Mouse (Mus musculus): ENCODE measurements around the gene Spaca4. TPM values are rescaled to one million over a fixed set of nuclear protein-coding genes. Genes with fewer than 3 reads are reported as not detected.

Gene Spaca4
- polyA plus RNA-seq, 1 experiment from 2014 or later: not detected

GRCm38 (mm10) chr7:45704730-45705442 is 20.7 kb downstream of the Spaca4 start, which contains the start of gene Dbp:
TSS of gene Dbp (plus strand) at chr7:45705088.
- Histone ChIP-seq H3K4me3 (replicated peaks; ENCODE audit: low read length) (peak within 1 kb of the TSS; percentile 55), H3K36me3 (ENCODE audit: control insufficient read depth, insufficient read depth) (no peaks in the 10 kb centered on the region)
- WGBS: 0% methylated on average over 36 of the region's 36 CpGs

DNA sequence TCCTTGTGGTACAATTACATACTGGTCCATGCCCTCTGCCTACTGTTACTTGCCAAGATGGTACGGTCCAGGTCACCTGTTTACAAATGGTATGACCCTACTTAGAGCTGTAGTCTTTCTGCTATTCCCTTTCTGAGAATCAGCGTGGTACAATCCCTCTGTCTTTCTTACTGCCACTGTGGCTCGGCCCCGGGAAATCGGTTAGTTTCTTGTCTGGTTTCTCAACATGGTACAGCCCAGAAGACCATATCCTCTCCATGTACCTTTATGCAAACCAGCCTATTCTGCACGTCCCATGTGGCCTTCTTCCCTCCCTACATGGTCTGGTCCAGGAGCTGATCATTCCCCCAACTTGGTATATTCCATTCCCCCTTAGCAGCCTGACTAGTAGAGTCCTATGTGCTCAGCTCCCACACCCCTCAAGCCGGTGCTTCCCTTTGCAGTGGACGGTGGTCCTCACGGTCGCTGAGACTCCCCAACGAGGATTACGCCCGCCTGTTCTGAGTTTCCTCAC is 21.5 kb downstream of the Spaca4 start:
- peaks cover 74% of the 10 kb centered on the region for H3K4me1 ChIP-seq (replicated peaks; ENCODE audit: control insufficient read depth, insufficient read depth, low read length)
- under 1% methylated on average over 13 of the region's 13 CpGs for WGBS
- H3K9me3 ChIP-seq (ENCODE audit: control insufficient read depth, low read length): no peaks in the 10 kb centered on the region
- H3K9ac ChIP-seq (replicated peaks; ENCODE audit: low read depth, low read length): peak overlapping the region; percentile 47
- H3K27me3 ChIP-seq (replicated peaks; ENCODE audit: control insufficient read depth, insufficient read depth, low read length): peaks cover 8% of the 10 kb centered on the region
- peak overlapping the region; percentile 55 for H3K4me3 ChIP-seq (replicated peaks; ENCODE audit: low read length)
- ATAC-seq: peak; percentile 39
- H3K27ac ChIP-seq (ENCODE audit: low read length): peak overlapping the region; percentile 74
- peak overlapping the region; percentile 97 for H3K4me2 ChIP-seq (ENCODE audit: low read length)
- H3K36me3 ChIP-seq (ENCODE audit: control insufficient read depth, insufficient read depth): no peaks in the 10 kb centered on the region

More at GRCm38 (mm10) chr7:45704730-45705442, 20.7 kb downstream of the Spaca4 start, which contains the start of gene Dbp:
- peak; percentile 86 for ATAC-seq
- Histone ChIP-seq H3K9me3 (ENCODE audit: control insufficient read depth, low read length) (no peaks in the 10 kb centered on the region), H3K27ac (ENCODE audit: low read length) (peak within 1 kb of the TSS; percentile 74), H3K4me2 (ENCODE audit: low read length) (peak within 1 kb of the TSS; percentile 97), H3K27me3 (replicated peaks; ENCODE audit: control insufficient read depth, insufficient read depth, low read length) (peaks cover 4% of the 10 kb centered on the region; the same call in 1 of the 2 replicates), H3K9ac (replicated peaks; ENCODE audit: low read depth, low read length) (peak within 1 kb of the TSS; percentile 56), H3K4me1 (replicated peaks; ENCODE audit: control insufficient read depth, insufficient read depth, low read length) (peaks cover 75% of the 10 kb centered on the region)

- no peak for ATAC-seq
- peak overlapping the region; percentile 97 for H3K4me2 ChIP-seq (ENCODE audit: low read length)
- 33% methylated on average over 12 of the region's 12 CpGs for WGBS
Observed at GRCm38 (mm10) chr7:45703521-45704033, 22.0 kb downstream of the Spaca4 start.

DNA sequence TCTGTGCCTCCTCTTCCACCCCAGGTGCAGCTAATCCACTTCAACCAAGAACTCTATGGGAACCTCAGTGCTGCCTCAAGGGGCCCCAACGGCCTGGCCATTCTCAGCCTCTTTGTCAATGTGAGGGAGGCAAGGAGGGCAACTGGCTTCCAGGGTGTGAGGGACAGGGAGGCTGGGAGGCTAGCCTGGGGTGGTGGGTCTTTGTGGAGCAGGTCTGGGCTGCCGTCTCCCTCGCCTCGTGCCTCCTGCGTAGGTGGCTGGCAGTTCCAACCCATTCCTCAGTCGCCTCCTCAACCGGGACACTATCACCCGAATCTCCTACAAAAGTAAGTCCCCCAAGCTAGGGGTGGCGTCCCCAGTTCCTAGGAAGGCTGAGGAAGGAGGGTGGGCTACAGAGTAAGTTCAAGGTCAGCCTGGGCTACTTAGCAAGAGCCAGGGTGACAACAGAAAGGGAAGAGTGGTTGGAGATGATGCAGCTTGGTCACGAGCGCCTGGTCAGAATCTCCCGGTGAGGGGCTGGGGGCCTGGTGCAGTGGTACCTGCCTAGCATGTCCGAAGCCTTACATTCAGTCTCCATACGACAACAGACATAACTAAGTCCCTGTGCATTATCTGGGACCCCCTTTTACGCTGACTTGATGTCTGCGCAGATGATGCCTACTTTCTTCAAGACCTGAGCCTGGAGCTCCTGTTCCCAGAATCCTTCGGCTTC is 22.6 kb downstream of the Spaca4 start:
- 89% methylated on average over 17 of the region's 17 CpGs for WGBS
- H3K4me1 ChIP-seq (replicated peaks; ENCODE audit: control insufficient read depth, insufficient read depth, low read length): peaks cover 63% of the 10 kb centered on the region
- no peaks in the 10 kb centered on the region for H3K9me3 ChIP-seq (ENCODE audit: control insufficient read depth, low read length)
- peak overlapping the region; percentile 97 for H3K4me2 ChIP-seq (ENCODE audit: low read length)
- no peak overlapping the region for H3K27ac ChIP-seq (ENCODE audit: low read length)
- H3K27me3 ChIP-seq (replicated peaks; ENCODE audit: control insufficient read depth, insufficient read depth, low read length): peaks cover 15% of the 10 kb centered on the region
- H3K4me3 ChIP-seq (replicated peaks; ENCODE audit: low read length): no peak overlapping the region
- no peak overlapping the region; the same call in 1 of the 2 replicates for H3K9ac ChIP-seq (replicated peaks; ENCODE audit: low read depth, low read length)
- H3K36me3 ChIP-seq (ENCODE audit: control insufficient read depth, insufficient read depth): no peaks in the 10 kb centered on the region
- ATAC-seq: no peak

More at GRCm38 (mm10) chr7:45703521-45704033, 22.0 kb downstream of the Spaca4 start:
- H3K9ac ChIP-seq (replicated peaks; ENCODE audit: low read depth, low read length): peak overlapping the region; percentile 47
- H3K27ac ChIP-seq (ENCODE audit: low read length): peak overlapping the region; percentile 74
- peak overlapping the region; percentile 55 for H3K4me3 ChIP-seq (replicated peaks; ENCODE audit: low read length)
- peaks cover 69% of the 10 kb centered on the region for H3K4me1 ChIP-seq (replicated peaks; ENCODE audit: control insufficient read depth, insufficient read depth, low read length)
- peaks cover 11% of the 10 kb centered on the region for H3K27me3 ChIP-seq (replicated peaks; ENCODE audit: control insufficient read depth, insufficient read depth, low read length)
- H3K36me3 ChIP-seq (ENCODE audit: control insufficient read depth, insufficient read depth): no peaks in the 10 kb centered on the region
- H3K9me3 ChIP-seq (ENCODE audit: control insufficient read depth, low read length): no peaks in the 10 kb centered on the region

DNA sequence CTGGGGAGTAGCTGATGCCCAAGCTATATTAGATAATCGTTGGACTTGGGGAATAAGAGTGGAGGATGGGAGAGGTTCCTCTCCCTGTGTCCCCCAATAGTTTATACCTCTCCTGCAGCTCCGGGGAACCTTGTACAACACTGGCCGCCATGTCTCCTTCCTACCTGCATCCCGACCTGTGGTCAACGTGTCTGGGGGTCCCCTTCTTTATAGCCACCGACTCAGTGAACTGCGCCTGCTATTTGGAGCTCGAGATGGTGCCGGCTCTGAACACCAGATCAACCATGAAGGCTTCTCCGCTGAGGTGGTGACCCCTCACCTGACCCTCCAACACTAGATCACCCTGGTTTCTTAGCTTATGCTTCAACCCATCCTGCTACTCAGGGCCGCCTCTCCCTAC is 23.3 kb downstream of the Spaca4 start:
- Histone ChIP-seq H3K4me2 (ENCODE audit: low read length) (no peak overlapping the region), H3K4me1 (replicated peaks; ENCODE audit: control insufficient read depth, insufficient read depth, low read length) (peaks cover 56% of the 10 kb centered on the region), H3K36me3 (ENCODE audit: control insufficient read depth, insufficient read depth) (no peaks in the 10 kb centered on the region), H3K4me3 (replicated peaks; ENCODE audit: low read length) (no peak overlapping the region), H3K27me3 (replicated peaks; ENCODE audit: control insufficient read depth, insufficient read depth, low read length) (peaks cover 17% of the 10 kb centered on the region), H3K9me3 (ENCODE audit: control insufficient read depth, low read length) (no peaks in the 10 kb centered on the region), H3K9ac (replicated peaks; ENCODE audit: low read depth, low read length) (no peak overlapping the region), H3K27ac (ENCODE audit: low read length) (no peak overlapping the region)
- 95% methylated on average over 11 of the region's 11 CpGs for WGBS
- no peak for ATAC-seq

- Histone ChIP-seq H3K9ac (replicated peaks; ENCODE audit: low read depth, low read length) (no peak overlapping the region), H3K27me3 (replicated peaks; ENCODE audit: control insufficient read depth, insufficient read depth, low read length) (peaks cover 17% of the 10 kb centered on the region), H3K27ac (ENCODE audit: low read length) (no peak overlapping the region), H3K9me3 (ENCODE audit: control insufficient read depth, low read length) (no peaks in the 10 kb centered on the region), H3K4me3 (replicated peaks; ENCODE audit: low read length) (peak overlapping the region; percentile 55), H3K36me3 (ENCODE audit: control insufficient read depth, insufficient read depth) (no peaks in the 10 kb centered on the region), H3K4me1 (replicated peaks; ENCODE audit: control insufficient read depth, insufficient read depth, low read length) (peaks cover 49% of the 10 kb centered on the region), H3K4me2 (ENCODE audit: low read length) (peak overlapping the region; percentile 84)
- no peak for ATAC-seq
- WGBS: 85% methylated on average over 11 of the region's 11 CpGs
Observed at GRCm38 (mm10) chr7:45701607-45702006, 24.0 kb downstream of the Spaca4 start.

DNA sequence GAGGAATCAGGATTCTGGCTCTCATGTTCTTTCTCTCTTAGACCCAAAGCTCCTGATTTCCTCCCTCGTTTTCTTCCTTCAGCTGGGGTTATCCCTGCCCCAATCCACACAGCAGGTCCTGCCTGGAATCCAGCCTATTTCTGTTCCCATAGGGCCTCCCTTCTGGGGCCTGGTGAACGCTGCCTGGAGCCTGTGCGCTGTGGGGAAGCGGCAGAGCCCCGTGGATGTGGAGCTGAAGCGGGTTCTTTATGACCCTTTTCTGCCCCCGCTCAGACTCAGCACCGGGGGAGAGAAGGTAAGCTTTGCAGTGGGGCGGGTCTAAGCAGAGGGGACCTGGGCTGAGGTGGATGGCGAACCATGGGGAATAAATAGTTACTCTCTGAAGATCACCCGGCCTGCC is 24.5 kb downstream of the Spaca4 start:
- H3K27me3 ChIP-seq (replicated peaks; ENCODE audit: control insufficient read depth, insufficient read depth, low read length): peaks cover 17% of the 10 kb centered on the region
- no peak for ATAC-seq
- peak overlapping the region; percentile 29 for H3K27ac ChIP-seq (ENCODE audit: low read length)
- H3K36me3 ChIP-seq (ENCODE audit: control insufficient read depth, insufficient read depth): no peaks in the 10 kb centered on the region
- WGBS: 29% methylated on average over 11 of the region's 11 CpGs
- H3K4me2 ChIP-seq (ENCODE audit: low read length): peak overlapping the region; percentile 84
- H3K9me3 ChIP-seq (ENCODE audit: control insufficient read depth, low read length): no peaks in the 10 kb centered on the region
- H3K9ac ChIP-seq (replicated peaks; ENCODE audit: low read depth, low read length): peak overlapping the region; percentile 74
- H3K4me1 ChIP-seq (replicated peaks; ENCODE audit: control insufficient read depth, insufficient read depth, low read length): peaks cover 44% of the 10 kb centered on the region
- H3K4me3 ChIP-seq (replicated peaks; ENCODE audit: low read length): peak overlapping the region; percentile 55

DNA sequence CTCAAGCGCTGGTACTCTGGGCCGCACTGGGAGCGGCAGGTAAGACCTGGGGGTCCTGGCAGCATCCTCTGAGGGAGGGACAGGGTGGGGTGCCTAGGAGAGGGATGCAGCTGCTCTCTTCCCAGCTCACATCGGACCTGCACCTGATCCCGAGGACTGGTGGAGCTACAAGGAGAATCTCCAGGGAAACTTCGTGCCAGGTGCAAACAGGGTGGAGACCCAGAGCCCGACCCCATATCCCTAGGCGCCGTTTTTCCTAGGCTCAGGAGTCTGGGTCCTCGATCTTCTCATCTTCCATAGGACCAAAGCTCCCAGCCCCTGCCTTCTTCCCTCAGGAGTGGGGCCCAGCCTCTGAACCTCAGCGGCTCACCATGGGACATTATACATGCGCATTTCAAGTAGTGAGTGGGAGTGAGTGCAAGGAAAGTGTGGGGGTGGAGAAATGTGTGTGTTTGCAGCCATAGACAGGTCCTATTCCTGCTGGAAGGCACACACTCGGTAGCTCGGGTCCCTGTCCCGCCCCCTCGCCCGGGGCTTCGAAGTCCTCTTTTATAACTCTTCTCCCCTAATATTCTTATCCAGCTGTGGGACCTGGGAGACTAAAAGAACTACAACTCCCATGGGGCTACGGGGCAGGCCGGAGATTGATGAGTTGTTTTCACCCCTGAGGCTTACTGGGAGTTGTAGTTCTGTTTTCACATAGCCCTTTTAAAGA is 25.2 kb downstream of the Spaca4 start:
- Histone ChIP-seq H3K27ac (ENCODE audit: low read length) (peak overlapping the region; percentile 72), H3K9ac (replicated peaks; ENCODE audit: low read depth, low read length) (peak overlapping the region; percentile 74), H3K4me1 (replicated peaks; ENCODE audit: control insufficient read depth, insufficient read depth, low read length) (peaks cover 38% of the 10 kb centered on the region), H3K9me3 (ENCODE audit: control insufficient read depth, low read length) (no peaks in the 10 kb centered on the region), H3K27me3 (replicated peaks; ENCODE audit: control insufficient read depth, insufficient read depth, low read length) (peaks cover 17% of the 10 kb centered on the region), H3K36me3 (ENCODE audit: control insufficient read depth, insufficient read depth) (no peaks in the 10 kb centered on the region), H3K4me3 (replicated peaks; ENCODE audit: low read length) (peak overlapping the region; percentile 55), H3K4me2 (ENCODE audit: low read length) (peak overlapping the region; percentile 84)
- peak; percentile 30 for ATAC-seq
- under 1% methylated on average over 20 of the region's 20 CpGs for WGBS
